Mouse (Mus musculus) liver, adult 2 months (tissue): ENCODE results near the gene Hist1h2bk.
"Not testable (repeated sequence)": the region's sequence is repeated elsewhere in the genome, so short reads cannot be mapped to it uniquely, and the experiment has no call there.

Source experiments
- CTCF ChIP-seq: fragments of 200-500 bp; IDR thresholded peaks from 2 replicates; pipeline ENCODE4 v1.5.1; 2011; ENCODE audit warnings: low read depth, low read length, control low read depth
- POLR2A ChIP-seq: fragments of 200-500 bp; IDR thresholded peaks from 2 replicates; pipeline ENCODE4 v1.6.1; 2011; ENCODE audit warnings: low read length, control low read depth; ENCODE audit not compliant: insufficient read depth; ENCODE audit errors: extremely low read depth

- TF ChIP-seq CTCF, result not testable (repeated sequence)
- TF ChIP-seq POLR2A, result peak; percentile 42; the same call in 1 of the 2 replicates
Measured at GRCm38 (mm10) chr13:22042568-22043502, 7.2 kb downstream of the Hist1h2bk start, which contains the start of the genes Hist1h2ag and Hist1h2bj.
